Mouse (Mus musculus) left cerebral cortex, postnatal 14 days (tissue): ENCODE data around the gene March4. TPM values are rescaled to one million over a fixed set of nuclear protein-coding genes. Genes with fewer than 3 reads are reported as not detected.

Source experiments
- DNase-seq, 2 experiments: peaks; one replicate each; pipeline ENCODE4 v3.0.0; 2021 to 2022; ENCODE audit warnings: low spot score in 2 of 2, mixed read lengths in 1 of 2
- intact Hi-C: fragments of 180-260 bp; cut with DNase I; formaldehyde crosslinking; loops from one replicate; pipeline ENCODE4 v1.15.1; 2025
- total RNA-seq, 2 experiments: library from RNA; stranded (reverse); gene quantifications; 2 replicates each; pipeline ENCODE4 v1.2.3; 2021

Gene March4
- total RNA-seq, 2 experiments from 2014 or later: 38.4 to 40.4 TPM

- peak; percentile 66 to 70 for DNase-seq
- intact Hi-C loops: loop anchor here (5.0 kb wide), 2 partner anchors 67 to 68 kb away; no protein-coding TSS in a partner anchor
These were observed 71.7 kb downstream of the March4 start for GRCm38 (mm10) chr1:72464926-72465583.

GRCm38 (mm10) chr1:72462516-72462915 lies 74.2 kb downstream of the March4 start:
- no peak for DNase-seq
- intact Hi-C loops: loop anchor here (5.0 kb wide), 1 partner anchor 65 kb away; no protein-coding TSS in a partner anchor

GRCm38 (mm10) chr1:72457652-72458051 lies 79.1 kb downstream of the March4 start:
- peak; percentile 15 to 61 for DNase-seq
- intact Hi-C loops: loop anchor here (5.0 kb wide), 1 partner anchor 80 kb away; the partner anchor contains the start of gene March4

GRCm38 (mm10) chr1:72455923-72456322 lies 80.8 kb downstream of the March4 start:
- intact Hi-C loops: loop anchor here (5.0 kb wide), 1 partner anchor 81 kb away; the partner anchor contains the start of gene March4
- no peak for DNase-seq

- DNase-seq: no peak
- intact Hi-C loops: loop anchor here (5.0 kb wide), 1 partner anchor 83 kb away; the partner anchor contains the start of gene March4
These were observed 82.0 kb downstream of the March4 start for GRCm38 (mm10) chr1:72454733-72455201.

- intact Hi-C loops: no loop called here
These were observed 83.9 kb downstream of the March4 start for GRCm38 (mm10) chr1:72452839-72453238.

GRCm38 (mm10) chr1:72450790-72451189 lies 85.9 kb downstream of the March4 start:
- intact Hi-C loops: no loop called here
- no peak for DNase-seq

More at GRCm38 (mm10) chr1:72452839-72453238, 83.9 kb downstream of the March4 start:
- no peak for DNase-seq

- intact Hi-C loops: no loop called here
- DNase-seq: no peak
These were observed 87.0 kb downstream of the March4 start for GRCm38 (mm10) chr1:72449752-72450151.

- no peak for DNase-seq
- intact Hi-C loops: no loop called here
These were observed 94.0 kb downstream of the March4 start for GRCm38 (mm10) chr1:72442747-72443146.

- intact Hi-C loops: no loop called here
- DNase-seq: peak; percentile 24 to 59
These were observed 97.6 kb downstream of the March4 start for GRCm38 (mm10) chr1:72439146-72439545.

GRCm38 (mm10) chr1:72436967-72437366 lies 99.8 kb downstream of the March4 start:
- DNase-seq: no peak
- intact Hi-C loops: no loop called here

- intact Hi-C loops: no loop called here
- DNase-seq: peak in 1 of 2 experiments; percentile 30
These were observed 102.2 kb downstream of the March4 start for GRCm38 (mm10) chr1:72434510-72434909.

- intact Hi-C loops: no loop called here
These were observed 104.2 kb downstream of the March4 start for GRCm38 (mm10) chr1:72432579-72432978.

GRCm38 (mm10) chr1:72429107-72429807 lies 107.5 kb downstream of the March4 start:
- no peak for DNase-seq
- intact Hi-C loops: no loop called here

More at GRCm38 (mm10) chr1:72432579-72432978, 104.2 kb downstream of the March4 start:
- DNase-seq: no peak

- DNase-seq: no peak
These were observed 108.2 kb downstream of the March4 start for GRCm38 (mm10) chr1:72428526-72428925.

GRCm38 (mm10) chr1:72426456-72426855 lies 110.3 kb downstream of the March4 start:
- intact Hi-C loops: no loop called here
- DNase-seq: no peak

More at GRCm38 (mm10) chr1:72428526-72428925, 108.2 kb downstream of the March4 start:
- intact Hi-C loops: no loop called here

- intact Hi-C loops: no loop called here
- DNase-seq: no peak
These were observed 114.6 kb downstream of the March4 start for GRCm38 (mm10) chr1:72422121-72422520.

GRCm38 (mm10) chr1:72420220-72420619 lies 116.5 kb downstream of the March4 start:
- DNase-seq: no peak
- intact Hi-C loops: no loop called here

GRCm38 (mm10) chr1:72418744-72419655 lies 117.7 kb downstream of the March4 start:
- intact Hi-C loops: no loop called here
- no peak for DNase-seq
